Mouse (Mus musculus) ovary, postnatal 14 days (tissue): ENCODE data around the gene March10.
A peak's percentile ranks its signal among the peaks of the same experiment; 100 is the strongest.

ENCODE experiments used
- DNase-seq: peaks from one replicate; pipeline ENCODE4 v3.0.0; 2022; ENCODE audit warnings: low spot score

March10 gene

GRCm38 (mm10) chr11:105352954-105353890 lies 103.3 kb downstream of the March10 start:
- DNase-seq: peak; percentile 70

GRCm38 (mm10) chr11:105352152-105352551 lies 104.4 kb downstream of the March10 start:
- DNase-seq: no peak

- DNase-seq: no peak
Observed at GRCm38 (mm10) chr11:105350643-105351042, 105.9 kb downstream of the March10 start.

GRCm38 (mm10) chr11:105349780-105350324 lies 106.7 kb downstream of the March10 start:
- DNase-seq: no peak

- DNase-seq: no peak
Observed at GRCm38 (mm10) chr11:105348495-105348982, 108.0 kb downstream of the March10 start.

GRCm38 (mm10) chr11:105347162-105348161 lies 109.1 kb downstream of the March10 start:
- DNase-seq: peak; percentile 68

- no peak for DNase-seq
Observed at GRCm38 (mm10) chr11:105345284-105345683, 111.3 kb downstream of the March10 start.

GRCm38 (mm10) chr11:105338596-105339390 lies 117.7 kb downstream of the March10 start:
- DNase-seq: no peak

GRCm38 (mm10) chr11:105333867-105334670 lies 122.5 kb downstream of the March10 start:
- DNase-seq: no peak

GRCm38 (mm10) chr11:105332468-105332867 lies 124.1 kb downstream of the March10 start:
- DNase-seq: peak; percentile 43

- peak; percentile 52 for DNase-seq
Observed at GRCm38 (mm10) chr11:105331732-105332131, 124.8 kb downstream of the March10 start.

GRCm38 (mm10) chr11:105331129-105331528 lies 125.4 kb downstream of the March10 start:
- no peak for DNase-seq

- DNase-seq: no peak
Observed at GRCm38 (mm10) chr11:105329962-105330361, 126.6 kb downstream of the March10 start.

- DNase-seq: no peak
Observed at GRCm38 (mm10) chr11:105327101-105327500, 129.4 kb downstream of the March10 start.

GRCm38 (mm10) chr11:105323530-105323929 lies 133.0 kb downstream of the March10 start:
- DNase-seq: no peak

GRCm38 (mm10) chr11:105321090-105321489 lies 135.4 kb downstream of the March10 start:
- no peak for DNase-seq

- no peak for DNase-seq
Observed at GRCm38 (mm10) chr11:105317769-105318168, 138.8 kb downstream of the March10 start.

GRCm38 (mm10) chr11:105316121-105316520 lies 140.4 kb downstream of the March10 start:
- no peak for DNase-seq

GRCm38 (mm10) chr11:105315296-105315695 lies 141.2 kb downstream of the March10 start:
- no peak for DNase-seq

GRCm38 (mm10) chr11:105313633-105314014 lies 142.9 kb downstream of the March10 start:
- DNase-seq: no peak
